Mouse (Mus musculus) liver, adult 2 months (tissue): ENCODE measurements at regions not wholly inside any gene's neighbourhood (a gene's known extent, or its start where the extent isn't known, plus 50 kb on each side); places are given as distances from the start of the nearest gene placed in this dataset.

Source experiments
- CTCF ChIP-seq: fragments of 200-500 bp; IDR thresholded peaks from 2 replicates; pipeline ENCODE4 v1.5.1; 2011; ENCODE audit warnings: low read depth, low read length, control low read depth
- POLR2A ChIP-seq: fragments of 200-500 bp; IDR thresholded peaks from 2 replicates; pipeline ENCODE4 v1.6.1; 2011; ENCODE audit warnings: low read length, control low read depth; ENCODE audit not compliant: insufficient read depth; ENCODE audit errors: extremely low read depth

DNA sequence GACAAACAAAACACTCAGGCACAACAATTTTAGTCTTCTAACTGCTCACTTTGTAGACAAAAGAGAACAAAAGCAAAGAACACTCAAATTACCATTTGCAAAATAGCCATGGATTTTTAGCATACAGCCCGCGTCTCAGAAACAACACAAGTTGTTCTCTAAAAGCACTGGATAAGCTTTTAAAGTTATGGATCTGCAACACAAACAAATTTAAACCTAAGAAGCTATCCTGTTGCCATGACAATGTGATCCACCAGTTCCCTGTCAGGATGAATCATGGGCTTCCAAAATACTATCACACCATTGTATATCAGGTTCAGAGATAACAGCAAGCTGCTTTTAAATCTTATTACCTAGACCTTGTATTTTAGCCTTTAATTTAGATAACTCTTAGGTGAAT lies 550.9 kb upstream of the Syt1 start:
- TF ChIP-seq CTCF (no peak), POLR2A (no peak)
